In the genomic region with DNA sequence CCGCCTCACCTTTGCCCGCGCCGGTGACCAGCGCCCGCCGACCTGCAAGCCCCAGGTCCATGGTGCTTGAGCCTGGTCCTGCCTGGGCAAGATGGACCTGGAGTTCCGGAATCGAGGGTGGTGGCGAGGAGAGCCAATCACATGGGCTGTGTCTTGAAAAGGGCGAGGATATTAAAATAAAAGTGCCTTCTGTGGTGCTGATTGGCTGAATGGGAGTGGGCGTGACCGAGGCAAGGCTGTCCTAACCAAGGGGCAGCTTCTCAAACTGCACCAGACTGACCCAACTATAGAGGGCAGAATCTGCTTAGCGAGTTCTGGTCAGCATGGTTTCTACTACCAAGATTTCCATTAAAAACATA, we compare ENCODE assay signal across 8 mouse cellular contexts. TPM values are rescaled to one million over a fixed set of nuclear protein-coding genes. Genes with fewer than 3 reads are reported as not detected.
DNase-seq lines count a peak whose midpoint lies in the region; ATAC-seq lines count a peak whose summit lies in the region.

A gene (minus strand): TSS at position 113 of the 359 bp plus-strand sequence.

- DNase-seq in A20 (ENCODE audit: low read depth, low spot score), result peak; percentile 91
- peak; percentile 86 for DNase-seq in adrenal gland, postnatal 25 days
- DNase-seq in heart, adult 11 months, result peak; percentile 100
- DNase-seq in kidney, adult 11 months, result peak; percentile 98
- DNase-seq in limb, embryonic 11.5 days (ENCODE audit: low spot score), result peak; percentile 87
- peak; percentile 54 for DNase-seq in spleen, adult 12 weeks (ENCODE audit: low spot score)

- no peak within 1 kb of the TSS for H3K27ac ChIP-seq in embryonic facial prominence, embryonic 13.5 days
- H3K27ac ChIP-seq in limb, embryonic 11.5 days (replicated peaks; ENCODE audit: low read depth, low read length), result no peak within 1 kb of the TSS
- no peak within 1 kb of the TSS for H3K27ac ChIP-seq in midbrain, embryonic 12.5 days (replicated peaks)

- WGBS in embryonic facial prominence, embryonic 13.5 days, result under 1% methylated on average over 14 of the region's 14 CpGs
- under 1% methylated on average over 14 of the region's 14 CpGs for WGBS in limb, embryonic 11.5 days
- under 1% methylated on average over 14 of the region's 14 CpGs for WGBS in midbrain, embryonic 12.5 days

- H3K4me1 ChIP-seq in embryonic facial prominence, embryonic 13.5 days, result peaks cover 27% of the 10 kb centered on the region
- H3K4me1 ChIP-seq in limb, embryonic 11.5 days (ENCODE audit: control insufficient read depth, insufficient read depth, low read length), result peaks cover 7% of the 10 kb centered on the region; the same call in 1 of the 2 replicates
- peaks cover 22% of the 10 kb centered on the region for H3K4me1 ChIP-seq in midbrain, embryonic 12.5 days

- peak; percentile 62 for ATAC-seq in embryonic facial prominence, embryonic 13.5 days (ENCODE audit: insufficient number of reproducible peaks, insufficient read depth, low FRiP score, low TSS enrichment, low read depth)
- ATAC-seq in limb, embryonic 11.5 days (ENCODE audit: insufficient number of reproducible peaks, low FRiP score, low TSS enrichment, low read depth), result peak; percentile 85
- ATAC-seq in midbrain, embryonic 12.5 days (ENCODE audit: low FRiP score, low read depth), result peak; percentile 90

- peak within 1 kb of the TSS; percentile 74 for H3K9ac ChIP-seq in embryonic facial prominence, embryonic 13.5 days
- 0 out of 2 replicates have a peak within 1 kb of the TSS, but pooled peaks have one; percentile 48 for H3K9ac ChIP-seq in limb, embryonic 11.5 days (ENCODE audit: low read length)
- peak within 1 kb of the TSS; percentile 66 for H3K9ac ChIP-seq in midbrain, embryonic 12.5 days (replicated peaks)

- peak within 1 kb of the TSS; percentile 85 for H3K4me2 ChIP-seq in embryonic facial prominence, embryonic 13.5 days
- peak within 1 kb of the TSS; percentile 77 for H3K4me2 ChIP-seq in limb, embryonic 11.5 days (ENCODE audit: low read depth, severe bottlenecking)
- H3K4me2 ChIP-seq in midbrain, embryonic 12.5 days (replicated peaks), result peak within 1 kb of the TSS; percentile 88

- H3K9me3 ChIP-seq in embryonic facial prominence, embryonic 13.5 days, result no peaks in the 10 kb centered on the region
- H3K9me3 ChIP-seq in limb, embryonic 11.5 days (ENCODE audit: control insufficient read depth, low read length), result no peaks in the 10 kb centered on the region
- no peaks in the 10 kb centered on the region for H3K9me3 ChIP-seq in midbrain, embryonic 12.5 days

- peak within 1 kb of the TSS; percentile 62 for H3K4me3 ChIP-seq in embryonic facial prominence, embryonic 13.5 days
- H3K4me3 ChIP-seq in limb, embryonic 11.5 days (ENCODE audit: low read depth, low read length), result peak within 1 kb of the TSS; percentile 50
- H3K4me3 ChIP-seq in midbrain, embryonic 12.5 days, result peak within 1 kb of the TSS; percentile 58

- no peaks in the 10 kb centered on the region for H3K27me3 ChIP-seq in embryonic facial prominence, embryonic 13.5 days
- no peaks in the 10 kb centered on the region for H3K27me3 ChIP-seq in limb, embryonic 11.5 days (ENCODE audit: control insufficient read depth, insufficient read depth, low read length)
- peaks cover 75% of the 10 kb centered on the region for H3K27me3 ChIP-seq in midbrain, embryonic 12.5 days

- H3K36me3 ChIP-seq in embryonic facial prominence, embryonic 13.5 days, result peaks cover 14% of the 10 kb centered on the region; the same call in 1 of the 2 replicates
- no peaks in the 10 kb centered on the region for H3K36me3 ChIP-seq in limb, embryonic 11.5 days (ENCODE audit: control insufficient read depth, insufficient read depth, low read length)
- H3K36me3 ChIP-seq in midbrain, embryonic 12.5 days, result no peaks in the 10 kb centered on the region

RNA-seq across cellular contexts. Expression of the gene that starts here (rescaled TPM):
- total RNA-seq in adrenal gland, postnatal 25 days (2021), result 59.0 and 82.3 TPM in 2 replicates
- polyA plus RNA-seq in embryonic facial prominence, embryonic 13.5 days (2015; fragmentation: Nextera tagmentation; extraction: Ambion mirVana), result 17.9 and 18.3 TPM in 2 replicates
- polyA plus RNA-seq in limb, embryonic 11.5 days (2014; fragmentation: Nextera tagmentation; extraction: Ambion mirVana), result 12.4 and 16.5 TPM in 2 replicates
- 11.8 and 14.6 TPM in 2 replicates for polyA plus RNA-seq in midbrain, embryonic 12.5 days (2016; fragmentation: Nextera tagmentation; extraction: Ambion mirVana)
